Mouse (Mus musculus): ENCODE results near the gene Mob1b.
"Not testable (repeated sequence)": the region's sequence is repeated elsewhere in the genome, so short reads cannot be mapped to it uniquely, and the experiment has no call there.

The Mob1b gene

GRCm38 (mm10) chr5:88699251-88699913 lies 21.3 kb upstream of the Mob1b start:
- no peak for ATAC-seq (ENCODE audit: low TSS enrichment)

- no peak for ATAC-seq (ENCODE audit: low TSS enrichment)
Measured at GRCm38 (mm10) chr5:88702041-88702440, 18.6 kb upstream of the Mob1b start.

GRCm38 (mm10) chr5:88703551-88703950 lies 17.1 kb upstream of the Mob1b start:
- ATAC-seq (ENCODE audit: low TSS enrichment): no peak

- peak; percentile 79; the same call in 1 of the 2 replicates for ATAC-seq (ENCODE audit: low TSS enrichment)
Measured at GRCm38 (mm10) chr5:88711128-88711527, 9.5 kb upstream of the Mob1b start.

- peak; percentile 75 for ATAC-seq (ENCODE audit: low TSS enrichment)
Measured at GRCm38 (mm10) chr5:88711618-88712224, 8.9 kb upstream of the Mob1b start.

- ATAC-seq (ENCODE audit: low TSS enrichment): no peak
Measured at GRCm38 (mm10) chr5:88712328-88712727, 8.3 kb upstream of the Mob1b start.

GRCm38 (mm10) chr5:88716983-88717382 lies 3.7 kb upstream of the Mob1b start:
- ATAC-seq (ENCODE audit: low TSS enrichment): no peak

GRCm38 (mm10) chr5:88721003-88721475 lies 384 bp downstream of the Mob1b start:
- peak; percentile 31 for ATAC-seq (ENCODE audit: low TSS enrichment)

GRCm38 (mm10) chr5:88721565-88722212 lies 1.0 kb downstream of the Mob1b start:
- peak; percentile 60 for ATAC-seq (ENCODE audit: low TSS enrichment)

- ATAC-seq (ENCODE audit: low TSS enrichment): no peak
Measured at GRCm38 (mm10) chr5:88722213-88722600, 1.6 kb downstream of the Mob1b start.

GRCm38 (mm10) chr5:88724030-88724429 lies 3.4 kb downstream of the Mob1b start:
- ATAC-seq (ENCODE audit: low TSS enrichment): no peak

- ATAC-seq (ENCODE audit: low TSS enrichment): no peak
Measured at GRCm38 (mm10) chr5:88727593-88728144, 7.0 kb downstream of the Mob1b start.

GRCm38 (mm10) chr5:88734786-88735185 lies 14.1 kb downstream of the Mob1b start:
- no peak for ATAC-seq (ENCODE audit: low TSS enrichment)

- ATAC-seq (ENCODE audit: low TSS enrichment): not testable (repeated sequence)
Measured at GRCm38 (mm10) chr5:88741065-88741464, 20.4 kb downstream of the Mob1b start.

- ATAC-seq (ENCODE audit: low TSS enrichment): no peak
Measured at GRCm38 (mm10) chr5:88747774-88748173, 27.1 kb downstream of the Mob1b start.

GRCm38 (mm10) chr5:88753199-88753598 lies 32.5 kb downstream of the Mob1b start:
- ATAC-seq (ENCODE audit: low TSS enrichment): no peak

GRCm38 (mm10) chr5:88762611-88763010 lies 42.0 kb downstream of the Mob1b start:
- ATAC-seq (ENCODE audit: low TSS enrichment): no peak

- peak; percentile 53 for ATAC-seq (ENCODE audit: low TSS enrichment)
Measured at GRCm38 (mm10) chr5:88764430-88764986, 43.9 kb downstream of the Mob1b start.

- ATAC-seq (ENCODE audit: low TSS enrichment): peak; percentile 95; the same call in 1 of the 2 replicates
Measured at GRCm38 (mm10) chr5:88764987-88765481, 44.4 kb downstream of the Mob1b start, which contains the start of gene Dck. Dck (plus strand) TSS chr5:88764996.

- peak; percentile 18; the same call in 1 of the 2 replicates for ATAC-seq (ENCODE audit: low TSS enrichment)
Measured at GRCm38 (mm10) chr5:88765587-88765986, 44.9 kb downstream of the Mob1b start.

GRCm38 (mm10) chr5:88766121-88766520 lies 45.5 kb downstream of the Mob1b start:
- no peak for ATAC-seq (ENCODE audit: low TSS enrichment)

GRCm38 (mm10) chr5:88766863-88767262 lies 46.2 kb downstream of the Mob1b start:
- ATAC-seq (ENCODE audit: low TSS enrichment): no peak
